Mouse (Mus musculus) neural tube, embryonic 12.5 days (tissue): ENCODE data around the gene Rnf207. TPM values are rescaled to one million over a fixed set of nuclear protein-coding genes. Genes with fewer than 3 reads are reported as not detected.

Experiments used
- ATAC-seq: fragments of 200-750 bp; cut with Nextera tagmentation; 2 replicates; pipeline ENCODE4 v1.8.0; 2017; ENCODE audit warnings: low read depth, mild to moderate bottlenecking, moderate TSS enrichment, moderate library complexity; ENCODE audit not compliant: low FRiP score
- H3K27ac ChIP-seq: fragments of 300-500 bp; sonication (generic); 2 replicates; pipeline ENCODE4 v1.5.1; 2016
- H3K27me3 ChIP-seq: fragments of 300-500 bp; sonication (generic); replicated peaks from 2 replicates; pipeline ENCODE4 v1.6.1; 2016; ENCODE audit warnings: mild to moderate bottlenecking
- H3K36me3 ChIP-seq: fragments of 300-500 bp; sonication (generic); 2 replicates; pipeline ENCODE4 v1.6.1; 2016; ENCODE audit warnings: mild to moderate bottlenecking
- H3K4me1 ChIP-seq: fragments of 300-500 bp; sonication (generic); 2 replicates; pipeline ENCODE4 v1.6.1; 2016
- H3K4me2 ChIP-seq: fragments of 300-500 bp; sonication (generic); replicated peaks from 2 replicates; pipeline ENCODE4 v1.6.1; 2016; ENCODE audit warnings: mild to moderate bottlenecking
- H3K4me3 ChIP-seq: fragments of 300-500 bp; sonication (generic); 2 replicates; pipeline ENCODE4 v1.5.1; 2016
- H3K9ac ChIP-seq: fragments of 300-500 bp; sonication (generic); 2 replicates; pipeline ENCODE4 v1.6.1; 2016; ENCODE audit warnings: mild to moderate bottlenecking
- H3K9me3 ChIP-seq: fragments of 300-500 bp; sonication (generic); 2 replicates; pipeline ENCODE4 v1.6.1; 2016; ENCODE audit warnings: mild to moderate bottlenecking
- WGBS: fragments of 180-500 bp; shearing (Covaris S2); methylation state at CpG from one replicate; pipeline ENCODE4 v1.1.7; 2016; 5-methylcytosine and 5-hydroxymethylcytosine counted together
- polyA plus RNA-seq: library from polyadenylated mRNA; unstranded; fragments of >200 nt; fragmentation: Nextera tagmentation; extraction: Ambion mirVana; gene quantifications from 2 replicates; pipeline ENCODE4 v1.2.1, GENCODE M21; 2016

Gene Rnf207
- polyA plus RNA-seq, 1 experiment from 2014 or later: 7.3 TPM

- H3K4me1 ChIP-seq: peaks cover 17% of the 10 kb centered on the region
- no peak overlapping the region for H3K4me2 ChIP-seq
- H3K27me3 ChIP-seq: no peaks in the 10 kb centered on the region
- H3K4me3 ChIP-seq: no peak overlapping the region
- H3K9ac ChIP-seq: no peak overlapping the region
- ATAC-seq: no peak
- no peaks in the 10 kb centered on the region for H3K9me3 ChIP-seq
- H3K36me3 ChIP-seq: peaks cover 3% of the 10 kb centered on the region; the same call in 1 of the 2 replicates
- H3K27ac ChIP-seq: no peak overlapping the region
- 72% methylated on average over 5 of the region's 5 CpGs for WGBS
Measured at GRCm38 (mm10) chr4:152265791-152266190, 53.0 kb downstream of the Rnf207 start.

- Histone ChIP-seq H3K27me3 (no peaks in the 10 kb centered on the region), H3K4me3 (no peak overlapping the region), H3K4me2 (no peak overlapping the region), H3K27ac (no peak overlapping the region), H3K36me3 (peaks cover 3% of the 10 kb centered on the region; the same call in 1 of the 2 replicates), H3K4me1 (peaks cover 17% of the 10 kb centered on the region), H3K9me3 (no peaks in the 10 kb centered on the region), H3K9ac (no peak overlapping the region)
- 93% methylated on average over 9 of the region's 9 CpGs for WGBS
- no peak for ATAC-seq
Measured at GRCm38 (mm10) chr4:152264867-152265568, 53.8 kb downstream of the Rnf207 start.

GRCm38 (mm10) chr4:152264177-152264530 lies 54.6 kb downstream of the Rnf207 start:
- Histone ChIP-seq H3K27me3 (no peaks in the 10 kb centered on the region), H3K4me1 (peaks cover 17% of the 10 kb centered on the region), H3K9ac (no peak overlapping the region), H3K9me3 (no peaks in the 10 kb centered on the region), H3K36me3 (0 out of 2 replicates have a peak, but pooled peaks cover 3% of the 10 kb centered on the region), H3K27ac (no peak overlapping the region), H3K4me3 (no peak overlapping the region), H3K4me2 (peak overlapping the region; percentile 16)
- WGBS: 54% methylated on average over 4 of the region's 4 CpGs
- no peak for ATAC-seq

- Histone ChIP-seq H3K4me1 (peaks cover 17% of the 10 kb centered on the region), H3K27me3 (no peaks in the 10 kb centered on the region), H3K9me3 (no peaks in the 10 kb centered on the region), H3K4me3 (no peak overlapping the region), H3K36me3 (0 out of 2 replicates have a peak, but pooled peaks cover 3% of the 10 kb centered on the region), H3K27ac (no peak overlapping the region), H3K9ac (no peak overlapping the region), H3K4me2 (peak overlapping the region; percentile 16)
- no peak for ATAC-seq
- WGBS: 35% methylated on average over 10 of the region's 10 CpGs
Measured at GRCm38 (mm10) chr4:152263512-152264176, 55.1 kb downstream of the Rnf207 start.

- H3K27me3 ChIP-seq: no peaks in the 10 kb centered on the region
- no peak overlapping the region for H3K9ac ChIP-seq
- ATAC-seq: no peak
- no peak overlapping the region for H3K4me2 ChIP-seq
- no peak overlapping the region for H3K4me3 ChIP-seq
- 0 out of 2 replicates have a peak, but pooled peaks cover 3% of the 10 kb centered on the region for H3K36me3 ChIP-seq
- no peak overlapping the region for H3K27ac ChIP-seq
- H3K9me3 ChIP-seq: no peaks in the 10 kb centered on the region
- 68% methylated on average over 9 of the region's 9 CpGs for WGBS
- H3K4me1 ChIP-seq: peaks cover 17% of the 10 kb centered on the region
Measured at GRCm38 (mm10) chr4:152263089-152263488, 55.7 kb downstream of the Rnf207 start.

GRCm38 (mm10) chr4:152262187-152262586 lies 56.6 kb downstream of the Rnf207 start:
- ATAC-seq: no peak
- WGBS: 75% methylated on average over 9 of the region's 9 CpGs

GRCm38 (mm10) chr4:152260451-152260850 lies 58.3 kb downstream of the Rnf207 start:
- H3K9me3 ChIP-seq: no peaks in the 10 kb centered on the region
- no peak overlapping the region for H3K4me3 ChIP-seq
- no peak overlapping the region for H3K9ac ChIP-seq
- no peak overlapping the region for H3K4me2 ChIP-seq
- no peak for ATAC-seq
- H3K36me3 ChIP-seq: 0 out of 2 replicates have a peak, but pooled peaks cover 3% of the 10 kb centered on the region
- H3K4me1 ChIP-seq: peaks cover 12% of the 10 kb centered on the region; the same call in 1 of the 2 replicates
- H3K27me3 ChIP-seq: no peaks in the 10 kb centered on the region
- H3K27ac ChIP-seq: no peak overlapping the region
- WGBS: 94% methylated on average over 8 of the region's 8 CpGs

More at GRCm38 (mm10) chr4:152262187-152262586, 56.6 kb downstream of the Rnf207 start:
- Histone ChIP-seq H3K36me3 (0 out of 2 replicates have a peak, but pooled peaks cover 3% of the 10 kb centered on the region), H3K9ac (no peak overlapping the region), H3K4me2 (no peak overlapping the region), H3K27me3 (no peaks in the 10 kb centered on the region), H3K27ac (no peak overlapping the region), H3K4me1 (peaks cover 12% of the 10 kb centered on the region; the same call in 1 of the 2 replicates), H3K4me3 (no peak overlapping the region), H3K9me3 (no peaks in the 10 kb centered on the region)

- Histone ChIP-seq H3K4me1 (no peaks in the 10 kb centered on the region), H3K36me3 (peaks cover 9% of the 10 kb centered on the region; the same call in 1 of the 2 replicates), H3K27ac (no peak overlapping the region), H3K9ac (no peak overlapping the region), H3K4me2 (no peak overlapping the region), H3K27me3 (no peaks in the 10 kb centered on the region), H3K4me3 (no peak overlapping the region), H3K9me3 (no peaks in the 10 kb centered on the region)
- ATAC-seq: no peak
- WGBS: 70% methylated on average over 6 of the region's 6 CpGs
Measured at GRCm38 (mm10) chr4:152257070-152257469, 61.7 kb downstream of the Rnf207 start.

Other genes starting within 250 kb of the Rnf207 start
- gene Plekhg5, start 246.5 kb downstream of the Rnf207 start, polyA plus RNA-seq: 10.4 and 10.6 TPM in 2 replicates
- gene Tnfrsf25, start 203.1 kb downstream of the Rnf207 start, polyA plus RNA-seq: 0.80 and 1.2 TPM in 2 replicates
- 0.32 and 0.55 TPM in 2 replicates for gene Espn, start 166.6 kb downstream of the Rnf207 start, polyA plus RNA-seq
- 0.24 and 1.7 TPM in 2 replicates for gene Hes2, start 160.1 kb downstream of the Rnf207 start, polyA plus RNA-seq
- 191 and 213 TPM in 2 replicates for gene Acot7, start 140.9 kb downstream of the Rnf207 start, polyA plus RNA-seq
- gene Gpr153, start 44.8 kb downstream of the Rnf207 start, polyA plus RNA-seq: 13.9 and 15.5 TPM in 2 replicates
- 0.58 and 1.1 TPM in 2 replicates for gene Hes3, start 27.3 kb downstream of the Rnf207 start, polyA plus RNA-seq
- gene Icmt, start 21.8 kb downstream of the Rnf207 start, polyA plus RNA-seq: 23.0 and 24.7 TPM in 2 replicates
- 255 and 274 TPM in 2 replicates for gene Rpl22, start 6.7 kb upstream of the Rnf207 start, polyA plus RNA-seq
- gene Chd5, start 19.7 kb upstream of the Rnf207 start, polyA plus RNA-seq: 6.1 and 7.8 TPM in 2 replicates
- gene Nphp4, start 157.7 kb upstream of the Rnf207 start, polyA plus RNA-seq: 6.6 and 7.2 TPM in 2 replicates
- gene Kcnab2, start 158.9 kb upstream of the Rnf207 start, polyA plus RNA-seq: 19.9 and 21.6 TPM in 2 replicates